Mouse (Mus musculus) liver, adult 2 months (tissue): ENCODE results near the gene Zfp574. TPM values are rescaled to one million over a fixed set of nuclear protein-coding genes. Genes with fewer than 3 reads are reported as not detected.
"Not testable (repeated sequence)": the region's sequence is repeated elsewhere in the genome, so short reads cannot be mapped to it uniquely, and the experiment has no call there.

Experiments
- DNase-seq: peaks from one replicate; pipeline ENCODE4 v3.0.0-alpha.2; 2011; ENCODE audit warnings: low read depth, low spot score; ENCODE audit errors: extremely low read depth
- H3K27ac ChIP-seq: fragments of 200-500 bp; replicated peaks from 2 replicates; pipeline ENCODE4 v1.5.1; 2012; ENCODE audit warnings: low read depth, mild to moderate bottlenecking, control low read depth, inconsistent platforms, low read length; ENCODE audit not compliant: insufficient read depth
- H3K27me3 ChIP-seq: fragments of 200-500 bp; 2 replicates; pipeline ENCODE4 v1.6.1; 2012; ENCODE audit warnings: mild to moderate bottlenecking, moderate library complexity, low read length, inconsistent platforms; ENCODE audit not compliant: control insufficient read depth, insufficient read depth
- H3K36me3 ChIP-seq: fragments of 200-500 bp; 2 replicates; pipeline ENCODE4 v1.6.1; 2012; ENCODE audit warnings: low read length, inconsistent platforms; ENCODE audit not compliant: control insufficient read depth, insufficient read depth
- H3K4me1 ChIP-seq: fragments of 200-500 bp; 2 replicates; pipeline ENCODE4 v1.6.1; 2011; ENCODE audit warnings: low read length; ENCODE audit not compliant: control insufficient read depth, insufficient read depth
- H3K4me3 ChIP-seq: fragments of 200-500 bp; 2 replicates; pipeline ENCODE4 v1.5.1; 2011; ENCODE audit warnings: low read depth, mild to moderate bottlenecking, control low read depth, low read length, moderate library complexity; ENCODE audit not compliant: insufficient read depth
- H3K79me2 ChIP-seq: fragments of 200-500 bp; 2 replicates; pipeline ENCODE4 v1.6.1; 2012; ENCODE audit warnings: inconsistent platforms, mild to moderate bottlenecking, low read length, moderate library complexity; ENCODE audit not compliant: control insufficient read depth, insufficient read depth
- H3K9ac ChIP-seq: fragments of 200-500 bp; 2 replicates; pipeline ENCODE4 v1.6.1; 2012; ENCODE audit warnings: low read depth, mild to moderate bottlenecking, control low read depth, inconsistent platforms, low read length
- CTCF ChIP-seq: fragments of 200-500 bp; IDR thresholded peaks from 2 replicates; pipeline ENCODE4 v1.5.1; 2011; ENCODE audit warnings: low read depth, low read length, control low read depth
- POLR2A ChIP-seq: fragments of 200-500 bp; IDR thresholded peaks from 2 replicates; pipeline ENCODE4 v1.6.1; 2011; ENCODE audit warnings: low read length, control low read depth; ENCODE audit not compliant: insufficient read depth; ENCODE audit errors: extremely low read depth
- WGBS: fragments of 180-500 bp; shearing (Covaris S2); methylation state at CpG from one replicate; pipeline ENCODE4 v1.1.7; 2018; 5-methylcytosine and 5-hydroxymethylcytosine counted together
- polyA plus RNA-seq: library from polyadenylated mRNA; depleted of rRNA; stranded (reverse); fragments of >200 nt; gene quantifications from 2 replicates; pipeline ENCODE4 v1.2.3, GENCODE M21; 2012
- total RNA-seq: library from RNA; depleted of rRNA; stranded (reverse); fragments of >200 nt; gene quantifications from 2 replicates; pipeline ENCODE4 v1.2.3, GENCODE M21; 2014

Zfp574 gene
- total and polyA plus RNA-seq, 2 experiments = 2.3 to 17.2 TPM

DNA sequence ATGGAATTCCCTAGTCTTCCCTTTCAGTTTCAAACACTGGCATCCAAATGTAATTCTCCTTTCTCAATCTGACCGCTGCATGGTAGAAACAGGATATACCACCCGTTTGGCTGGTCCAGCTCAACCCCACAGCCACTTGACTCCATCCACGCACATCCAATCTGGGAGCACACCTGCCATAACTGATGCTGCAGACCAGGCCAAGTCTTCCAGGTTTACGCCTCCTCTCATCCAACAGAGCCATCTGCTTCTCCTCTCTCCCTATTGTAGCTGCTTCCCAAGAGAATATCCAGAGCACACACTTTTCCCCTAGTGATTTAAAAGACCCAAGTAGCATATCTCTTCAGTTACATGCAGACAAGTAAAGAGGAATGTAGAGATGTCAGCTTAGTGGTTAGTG lies 37.6 kb upstream of the Zfp574 start:
- TF ChIP-seq CTCF (no peak), POLR2A (no peak)
- Histone ChIP-seq H3K27me3 (no peaks in the 10 kb centered on the region), H3K4me1 (no peaks in the 10 kb centered on the region), H3K4me3 (no peak overlapping the region), H3K79me2 (no peaks in the 10 kb centered on the region), H3K27ac (no peak overlapping the region), H3K36me3 (no peaks in the 10 kb centered on the region), H3K9ac (no peak overlapping the region)
- no peak for DNase-seq
- 91% methylated on average over 4 of the region's 4 CpGs for WGBS

DNA sequence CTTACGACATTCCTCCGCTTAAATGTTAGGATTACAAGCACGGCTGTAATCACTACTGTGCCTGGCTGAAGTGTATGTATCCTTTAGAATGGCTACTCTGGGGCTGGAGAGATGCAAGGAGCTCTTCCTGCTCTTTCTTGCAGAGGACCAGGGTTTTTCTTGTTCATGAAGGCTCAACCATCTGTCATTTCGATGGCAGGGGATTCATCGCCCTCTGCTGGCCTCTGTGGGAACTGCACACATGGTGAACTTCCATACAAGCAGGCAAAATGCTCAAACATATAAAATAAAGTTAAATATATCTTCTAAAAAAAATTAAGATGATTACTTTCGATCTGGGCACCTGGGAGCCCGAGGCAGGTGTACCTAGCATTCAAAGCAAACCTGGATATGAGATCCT lies 36.5 kb upstream of the Zfp574 start:
- no peak overlapping the region for H3K9ac ChIP-seq

DNA sequence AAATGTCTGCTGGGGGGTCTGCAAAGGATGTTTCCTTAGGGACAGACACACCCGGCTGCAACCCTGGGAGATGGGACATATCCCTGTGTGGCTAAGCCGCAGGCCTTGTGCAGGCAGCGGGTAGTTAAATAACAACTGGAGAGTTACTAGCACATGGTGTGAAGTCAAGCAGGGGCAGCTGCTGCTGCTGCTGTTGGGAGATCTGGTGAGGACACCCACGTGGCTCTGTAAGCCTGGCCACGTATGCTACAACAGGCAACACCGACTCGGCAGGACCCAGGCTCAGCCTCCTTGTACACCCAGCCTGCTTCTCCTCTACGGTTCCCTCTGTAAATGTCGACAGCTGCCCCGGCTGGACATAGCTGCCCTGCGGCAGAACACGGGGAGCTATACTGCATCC lies 30.4 kb upstream of the Zfp574 start:
- H3K4me3 ChIP-seq = no peak overlapping the region
- no peak overlapping the region for H3K9ac ChIP-seq
- H3K36me3 ChIP-seq = no peaks in the 10 kb centered on the region
- no peaks in the 10 kb centered on the region for H3K4me1 ChIP-seq
- 95% methylated on average over 12 of the region's 12 CpGs for WGBS
- no peak for DNase-seq
- no peaks in the 10 kb centered on the region for H3K27me3 ChIP-seq
- H3K27ac ChIP-seq = no peak overlapping the region
- no peaks in the 10 kb centered on the region for H3K79me2 ChIP-seq
- TF ChIP-seq POLR2A = no peak
- TF ChIP-seq CTCF = no peak

More for the DNA sequence above, 36.5 kb upstream of the Zfp574 start:
- no peaks in the 10 kb centered on the region for H3K79me2 ChIP-seq
- no peak overlapping the region for H3K27ac ChIP-seq
- TF ChIP-seq POLR2A = no peak
- peak; percentile 79 for TF ChIP-seq CTCF
- H3K4me1 ChIP-seq = no peaks in the 10 kb centered on the region
- DNase-seq = peak; percentile 40
- WGBS = 55% methylated on average over 7 of the region's 7 CpGs
- H3K27me3 ChIP-seq = no peaks in the 10 kb centered on the region
- H3K36me3 ChIP-seq = no peaks in the 10 kb centered on the region
- H3K4me3 ChIP-seq = no peak overlapping the region

DNA sequence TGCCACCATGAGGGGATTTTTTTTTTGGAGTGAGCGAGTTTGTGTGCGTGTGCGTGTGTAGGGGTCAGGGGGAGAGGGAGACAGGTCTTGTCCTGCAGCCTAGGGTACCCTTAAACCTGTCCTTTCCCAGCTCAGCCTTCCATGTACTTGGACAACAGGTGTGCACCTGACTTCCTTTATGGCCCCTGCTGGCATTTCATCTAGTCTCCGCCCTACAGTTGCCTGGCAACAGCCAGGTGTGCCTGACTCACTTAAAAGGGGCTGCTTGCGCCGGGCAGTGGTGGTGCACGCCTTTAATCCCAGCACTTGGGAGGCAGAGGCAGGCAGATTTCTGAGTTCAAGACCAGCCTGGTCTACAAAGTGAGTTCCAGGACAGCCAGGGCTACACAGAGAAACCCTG lies 27.8 kb upstream of the Zfp574 start:
- H3K9ac ChIP-seq, DNase-seq: not testable (repeated sequence)

GRCm38 (mm10) chr7:25047363-25047762 lies 25.0 kb upstream of the Zfp574 start:
- DNase-seq = no peak
- TF ChIP-seq POLR2A = no peak
- TF ChIP-seq CTCF = no peak
- H3K9ac ChIP-seq = no peak overlapping the region
- H3K79me2 ChIP-seq = no peaks in the 10 kb centered on the region
- H3K4me3 ChIP-seq = no peak overlapping the region
- no peaks in the 10 kb centered on the region for H3K27me3 ChIP-seq
- no peak overlapping the region for H3K27ac ChIP-seq
- H3K36me3 ChIP-seq = no peaks in the 10 kb centered on the region
- peaks cover under 1% of the 10 kb centered on the region; the same call in 1 of the 2 replicates for H3K4me1 ChIP-seq
- 94% methylated on average over 8 of the region's 8 CpGs for WGBS

More for the DNA sequence above, 27.8 kb upstream of the Zfp574 start:
- not testable (repeated sequence) for H3K4me1 ChIP-seq, H3K27ac ChIP-seq, H3K27me3 ChIP-seq, H3K79me2 ChIP-seq, H3K4me3 ChIP-seq, H3K36me3 ChIP-seq
- 97% methylated on average over 7 of the region's 7 CpGs for WGBS

DNA sequence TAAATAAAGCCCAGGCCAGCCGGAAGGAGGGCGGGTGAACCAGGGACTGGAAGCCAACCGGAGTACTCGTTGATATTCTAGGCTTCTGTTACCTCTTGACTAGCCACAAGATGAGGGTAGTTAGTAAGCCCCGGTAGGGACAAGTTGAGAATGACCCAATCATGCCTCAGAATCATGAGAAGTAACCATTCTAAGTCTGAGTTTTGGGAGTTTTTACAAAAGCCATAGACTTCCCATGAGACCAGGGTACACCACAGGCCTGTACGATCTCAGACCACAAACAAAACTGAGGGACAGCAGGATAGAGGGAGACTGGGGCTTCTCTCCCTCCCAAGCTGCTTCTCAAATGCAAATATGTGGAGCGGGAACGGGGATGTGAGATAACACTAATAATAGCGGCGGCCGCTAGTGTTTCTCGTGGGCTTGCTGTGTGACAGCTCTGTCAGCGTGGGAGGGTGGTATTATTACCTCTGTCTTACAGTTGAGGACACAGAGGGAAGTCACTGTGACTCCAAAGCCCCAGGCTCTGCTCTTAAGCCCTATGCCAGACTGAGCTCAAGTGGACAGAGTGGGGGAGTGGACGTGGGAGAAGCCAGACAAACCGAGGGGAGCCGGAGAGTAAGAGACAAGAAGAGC lies 23.0 kb upstream of the Zfp574 start:
- TF ChIP-seq CTCF (no peak), POLR2A (no peak)
- H3K4me3 ChIP-seq = no peak overlapping the region

More for the DNA sequence above, 23.0 kb upstream of the Zfp574 start:
- Histone ChIP-seq H3K9ac (no peak overlapping the region), H3K27ac (no peak overlapping the region), H3K4me1 (peaks cover 2% of the 10 kb centered on the region; the same call in 1 of the 2 replicates), H3K36me3 (no peaks in the 10 kb centered on the region), H3K27me3 (no peaks in the 10 kb centered on the region), H3K79me2 (no peaks in the 10 kb centered on the region)
- no peak for DNase-seq
- WGBS = 90% methylated on average over 16 of the region's 16 CpGs
